Mouse (Mus musculus) intestine, postnatal 0 days (tissue): ENCODE data around the gene Emilin1. TPM values are rescaled to one million over a fixed set of nuclear protein-coding genes. Genes with fewer than 3 reads are reported as not detected.

Source experiments
- ATAC-seq: fragments of 200-750 bp; cut with Nextera tagmentation; 2 replicates; pipeline ENCODE4 v1.8.0; 2017; ENCODE audit warnings: mild to moderate bottlenecking, moderate TSS enrichment, moderate library complexity
- H3K27ac ChIP-seq: fragments of 300-500 bp; sonication (generic); 2 replicates; pipeline ENCODE4 v1.5.1; 2014; ENCODE audit warnings: mild to moderate bottlenecking, low read depth, low read length, moderate library complexity
- H3K27me3 ChIP-seq: fragments of 300-500 bp; sonication (generic); replicated peaks from 2 replicates; pipeline ENCODE4 v1.6.1; 2014; ENCODE audit warnings: low read length, mixed read lengths; ENCODE audit not compliant: control insufficient read depth, insufficient read depth
- H3K36me3 ChIP-seq: fragments of 300-500 bp; sonication (generic); 2 replicates; pipeline ENCODE4 v1.6.1; 2014; ENCODE audit warnings: mild to moderate bottlenecking, moderate library complexity; ENCODE audit not compliant: control insufficient read depth, insufficient read depth
- H3K4me1 ChIP-seq: fragments of 300-500 bp; sonication (generic); replicated peaks from 2 replicates; pipeline ENCODE4 v1.6.1; 2014; ENCODE audit warnings: antibody characterized with exemption, low read length, mixed read lengths; ENCODE audit not compliant: control insufficient read depth, insufficient read depth
- H3K4me2 ChIP-seq: fragments of 300-500 bp; sonication (generic); replicated peaks from 2 replicates; pipeline ENCODE4 v1.6.1; 2014; ENCODE audit warnings: low read depth, mild to moderate bottlenecking, moderate library complexity
- H3K4me3 ChIP-seq: fragments of 300-500 bp; sonication (generic); 2 replicates; pipeline ENCODE4 v1.5.1; 2014; ENCODE audit warnings: low read depth, low read length
- H3K9ac ChIP-seq: fragments of 300-500 bp; sonication (generic); 2 replicates; pipeline ENCODE4 v1.6.1; 2014; ENCODE audit warnings: mild to moderate bottlenecking, low read depth, low read length
- H3K9me3 ChIP-seq: fragments of 300-500 bp; sonication (generic); 2 replicates; pipeline ENCODE4 v1.6.1; 2016; ENCODE audit warnings: mixed run types; ENCODE audit not compliant: control insufficient read depth
- CTCF ChIP-seq: sonication (generic); IDR thresholded peaks from 2 replicates; pipeline ENCODE4 v1.5.1; 2016; ENCODE audit warnings: low read depth, mild to moderate bottlenecking, control low read depth, antibody characterized with exemption, moderate library complexity
- WGBS: fragments of 180-500 bp; shearing (Covaris S2); extraction: QIAGEN DNeasy Blood & Tissue Kit; methylation state at CpG from one replicate; pipeline ENCODE4 v1.1.7; 2014; 5-methylcytosine and 5-hydroxymethylcytosine counted together
- polyA plus RNA-seq: library from polyadenylated mRNA; unstranded; fragments of >200 nt; fragmentation: Nextera tagmentation; extraction: Ambion mirVana; gene quantifications from 2 replicates; pipeline ENCODE4 v1.2.1, GENCODE M21; 2015

Emilin1 gene
- polyA plus RNA-seq, 1 experiment from 2014 or later: 63.7 TPM

DNA sequence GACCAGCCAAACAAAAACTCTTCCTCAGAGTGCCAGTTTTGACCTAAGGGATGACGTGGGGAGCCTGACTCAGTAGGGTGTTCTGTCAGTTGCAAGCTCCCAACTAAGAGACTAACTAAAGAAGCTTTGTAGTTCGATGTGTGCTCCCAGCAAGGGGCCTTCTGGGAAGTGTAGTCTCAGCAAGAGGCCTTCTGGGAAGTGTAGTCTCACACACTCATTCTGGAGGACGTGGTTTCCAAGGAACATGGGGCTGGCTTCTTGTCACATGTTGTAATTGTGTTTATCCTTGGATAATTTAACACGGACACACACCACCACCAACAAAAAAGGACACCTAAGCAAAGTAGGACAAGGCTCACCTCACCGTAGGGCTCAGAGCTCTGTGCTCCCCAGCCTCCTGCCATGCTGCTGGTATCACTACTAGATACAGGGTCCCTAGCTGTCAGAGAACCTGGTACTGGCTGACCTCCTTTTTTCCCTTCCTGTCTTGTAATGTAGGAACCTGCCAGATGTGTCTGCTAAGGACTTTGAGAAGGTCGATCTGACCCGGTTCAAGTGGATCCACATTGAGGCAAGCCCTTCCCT, 14.8 kb downstream of the Emilin1 start:
- no peak for TF ChIP-seq CTCF
- H3K27ac ChIP-seq: no peak overlapping the region
- 43% methylated on average over 7 of the region's 7 CpGs for WGBS
- H3K4me2 ChIP-seq: peak overlapping the region; percentile 1; the same call in 1 of the 2 replicates
- H3K9me3 ChIP-seq: no peaks in the 10 kb centered on the region
- no peak for ATAC-seq
- no peaks in the 10 kb centered on the region for H3K27me3 ChIP-seq
- H3K4me1 ChIP-seq: no peaks in the 10 kb centered on the region
- no peak overlapping the region for H3K9ac ChIP-seq
- H3K4me3 ChIP-seq: no peak overlapping the region
- no peaks in the 10 kb centered on the region; the same call in 1 of the 2 replicates for H3K36me3 ChIP-seq

DNA sequence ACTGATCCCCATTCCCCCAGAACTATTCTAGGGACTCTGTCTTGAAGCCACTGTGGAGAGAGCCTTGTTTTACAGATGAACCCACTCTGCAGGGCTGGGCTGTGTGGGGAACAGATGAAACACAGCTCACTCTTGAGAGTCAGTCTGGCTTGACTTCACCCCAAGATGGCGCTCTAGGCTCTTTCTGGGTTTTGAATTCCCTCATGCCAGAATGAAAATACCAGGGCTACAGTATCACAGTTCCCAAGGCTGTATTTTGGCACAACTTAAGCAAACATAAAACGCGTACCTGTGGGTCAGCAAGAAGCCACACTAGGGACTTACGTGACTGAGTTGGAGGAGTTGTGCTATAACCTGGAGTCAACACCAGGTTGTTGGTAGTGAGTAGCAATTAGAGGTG, 16.9 kb downstream of the Emilin1 start:
- Histone ChIP-seq H3K9me3 (no peaks in the 10 kb centered on the region), H3K27me3 (no peaks in the 10 kb centered on the region), H3K4me2 (no peak overlapping the region), H3K4me3 (no peak overlapping the region), H3K36me3 (peaks cover 4% of the 10 kb centered on the region; the same call in 1 of the 2 replicates), H3K27ac (no peak overlapping the region), H3K4me1 (no peaks in the 10 kb centered on the region), H3K9ac (no peak overlapping the region)
- TF ChIP-seq CTCF: peak; percentile 86
- no peak for ATAC-seq
- 43% methylated on average over 4 of the region's 4 CpGs for WGBS

GRCm38 (mm10) chr5:30930846-30931245, 17.6 kb downstream of the Emilin1 start:
- Histone ChIP-seq H3K4me1 (no peaks in the 10 kb centered on the region), H3K4me2 (no peak overlapping the region), H3K4me3 (no peak overlapping the region), H3K27ac (no peak overlapping the region), H3K9ac (no peak overlapping the region), H3K27me3 (no peaks in the 10 kb centered on the region), H3K9me3 (no peaks in the 10 kb centered on the region), H3K36me3 (peaks cover 4% of the 10 kb centered on the region; the same call in 1 of the 2 replicates)
- no peak for TF ChIP-seq CTCF
- WGBS: 83% methylated on average over 6 of the region's 6 CpGs
- ATAC-seq: no peak

DNA sequence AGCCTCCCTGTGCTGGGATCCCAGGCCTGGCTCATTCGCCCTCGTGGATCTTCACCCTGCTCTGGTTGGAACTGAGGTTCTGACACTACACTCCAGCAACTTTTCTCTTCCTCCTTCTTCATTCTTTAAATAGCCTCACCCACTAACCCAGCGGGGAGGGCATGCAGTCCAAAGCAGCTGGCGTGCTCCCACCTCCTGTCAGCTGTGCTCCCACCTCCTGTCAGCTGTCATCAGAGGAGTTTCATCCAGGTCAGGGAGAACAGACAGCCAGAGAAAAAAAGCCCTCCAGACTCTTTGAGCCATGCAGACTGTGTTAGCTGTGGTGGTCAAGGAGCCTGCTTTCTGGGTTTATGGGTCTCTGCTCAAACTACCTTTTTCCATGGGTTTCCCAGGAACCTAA, 18.2 kb downstream of the Emilin1 start:
- Histone ChIP-seq H3K9ac (no peak overlapping the region), H3K4me1 (no peaks in the 10 kb centered on the region), H3K4me3 (no peak overlapping the region), H3K36me3 (peaks cover 4% of the 10 kb centered on the region; the same call in 1 of the 2 replicates), H3K4me2 (no peak overlapping the region), H3K9me3 (no peaks in the 10 kb centered on the region), H3K27ac (no peak overlapping the region), H3K27me3 (no peaks in the 10 kb centered on the region)
- 85% methylated on average over 4 of the region's 4 CpGs for WGBS
- TF ChIP-seq CTCF: no peak
- no peak for ATAC-seq

- no peak for TF ChIP-seq CTCF
- WGBS: 70% methylated on average over 5 of the region's 5 CpGs
- peaks cover 4% of the 10 kb centered on the region; the same call in 1 of the 2 replicates for H3K36me3 ChIP-seq
- H3K9me3 ChIP-seq: no peaks in the 10 kb centered on the region
- H3K9ac ChIP-seq: no peak overlapping the region
- H3K4me2 ChIP-seq: no peak overlapping the region
- H3K4me1 ChIP-seq: no peaks in the 10 kb centered on the region
- ATAC-seq: no peak
- H3K27me3 ChIP-seq: no peaks in the 10 kb centered on the region
- no peak overlapping the region for H3K4me3 ChIP-seq
- no peak overlapping the region for H3K27ac ChIP-seq
Measured at GRCm38 (mm10) chr5:30933705-30934104, 20.5 kb downstream of the Emilin1 start.

GRCm38 (mm10) chr5:30934725-30935461, 21.7 kb downstream of the Emilin1 start:
- 93% methylated on average over 5 of the region's 5 CpGs for WGBS
- peaks cover 4% of the 10 kb centered on the region; the same call in 1 of the 2 replicates for H3K36me3 ChIP-seq
- H3K4me1 ChIP-seq: no peaks in the 10 kb centered on the region
- no peak for ATAC-seq
- H3K9me3 ChIP-seq: no peaks in the 10 kb centered on the region
- peak; percentile 41; the same call in 1 of the 2 replicates for TF ChIP-seq CTCF
- H3K27me3 ChIP-seq: no peaks in the 10 kb centered on the region
- no peak overlapping the region for H3K27ac ChIP-seq
- no peak overlapping the region for H3K9ac ChIP-seq
- H3K4me2 ChIP-seq: no peak overlapping the region
- H3K4me3 ChIP-seq: no peak overlapping the region
